Mouse (Mus musculus): ENCODE results near the gene Tmub2. TPM values are rescaled to one million over a fixed set of nuclear protein-coding genes. Genes with fewer than 3 reads are reported as not detected.

The Tmub2 gene
- total and polyA plus RNA-seq, 3 experiments: 27.0 to 32.9 (median 31.0) TPM

- H3K9ac ChIP-seq (ENCODE audit: insufficient read depth, low read depth): peak overlapping the region; percentile 27; the same call in 1 of the 2 replicates
- H3K79me2 ChIP-seq (replicated peaks; ENCODE audit: control insufficient read depth, extremely low read depth, insufficient read depth, poor library complexity, severe bottlenecking): peaks cover 2% of the 10 kb centered on the region
- no peaks in the 10 kb centered on the region for H3K27me3 ChIP-seq (replicated peaks)
- peak; percentile 99 for DNase-seq (ENCODE audit: extremely low read depth)
- dilution Hi-C loops (cut with MboI; ENCODE audit: extremely low pct_ligation_motif_present, extremely low pct_unique_long_range_greater_than_20kb, low sequenced_read_pairs): loop anchor here (25.0 kb wide), 1 partner anchor 103 kb away; the partner anchor contains the start of gene Slc25a39
- H3K4me3 ChIP-seq (replicated peaks in 1 of 3; ENCODE audit: low read depth in 2 of 3, low read length in 2 of 3, poor library complexity in 1 of 3): peak overlapping the region; percentile 45 to 62 (median 59)
- in situ Hi-C loops (cut with MboI; ENCODE audit: low pct_ligation_motif_present, low pct_unique_long_range_greater_than_20kb, low sequenced_read_pairs): no loop called here
- TF ChIP-seq ZC3H11A (IDR thresholded peaks at IDR 0.05; ENCODE audit: low read depth, low read length): peak; percentile 81
- peak; percentile 92 for TF ChIP-seq POLR2A (IDR thresholded peaks at IDR 0.05; ENCODE audit: low read depth, low read length)
- TF ChIP-seq IRF4 (IDR thresholded peaks at IDR 0.05; ENCODE audit: low read depth, low read length): peak; percentile 57; the same call in 1 of the 2 replicates
- TF ChIP-seq PAX5 (IDR thresholded peaks at IDR 0.05; ENCODE audit: low read length): no peak
- TF ChIP-seq MYC (IDR thresholded peaks at IDR 0.05; ENCODE audit: low read depth, low read length): peak; percentile 95
- no peak; the same call in none of the 2 replicates for TF ChIP-seq RAD21 (IDR thresholded peaks at IDR 0.05; ENCODE audit: low read depth, low read length)
- TF ChIP-seq TBP (conservative IDR thresholded peaks at IDR 0.05; ENCODE audit: low read depth, low read length): 0 out of 2 replicates have a peak, but pooled peaks have one; percentile 44
- 0 out of 2 replicates have a peak, but pooled peaks have one; percentile 38 for TF ChIP-seq KAT2A (IDR thresholded peaks at IDR 0.05; ENCODE audit: insufficient replicate concordance, low read length)
- peak; percentile 95 for TF ChIP-seq ELF1 (IDR thresholded peaks at IDR 0.05; ENCODE audit: low read depth, low read length)
- peak; percentile 41; the same call in 1 of the 2 replicates for TF ChIP-seq ETS1 (conservative IDR thresholded peaks at IDR 0.05; ENCODE audit: low read depth, low read length)
- TF ChIP-seq POLR2AphosphoS2 (IDR thresholded peaks at IDR 0.05; ENCODE audit: low read depth, low read length): peak; percentile 86; the same call in 1 of the 2 replicates
- TF ChIP-seq SMC3 (IDR thresholded peaks at IDR 0.05; ENCODE audit: low read depth, low read length): peak; percentile 96
- peak; percentile 59 for TF ChIP-seq ZNF384 (IDR thresholded peaks at IDR 0.05; ENCODE audit: low read depth, low read length)
- peak; percentile 96 for TF ChIP-seq SIN3A (IDR thresholded peaks at IDR 0.05; ENCODE audit: low read length)
- peak; percentile 70 to 99 for TF ChIP-seq CTCF (conservative IDR thresholded peaks at IDR 0.05 in 1 of 2, IDR thresholded peaks at IDR 0.05 in 1 of 2; ENCODE audit: low read depth in 2 of 2, low read length in 2 of 2)
- peak; percentile 77 for TF ChIP-seq TCF12 (IDR thresholded peaks at IDR 0.05; ENCODE audit: low read depth, low read length)
- TF ChIP-seq EP300 (IDR thresholded peaks at IDR 0.05; ENCODE audit: low read length): no peak
- TF ChIP-seq ZMIZ1 (IDR thresholded peaks at IDR 0.05; ENCODE audit: low read depth, low read length): no peak
- peak; percentile 74 for TF ChIP-seq HCFC1 (IDR thresholded peaks at IDR 0.05; ENCODE audit: low read depth, low read length)
- TF ChIP-seq MXI1 (IDR thresholded peaks at IDR 0.05; ENCODE audit: low read depth, low read length): peak; percentile 99
- TF ChIP-seq UBTF (IDR thresholded peaks at IDR 0.05; ENCODE audit: low read depth, low read length): 0 out of 2 replicates have a peak, but pooled peaks have one; percentile 21
- peak; percentile 63 for TF ChIP-seq NELFE (IDR thresholded peaks at IDR 0.05; ENCODE audit: low read depth, low read length)
- TF ChIP-seq MAZ (IDR thresholded peaks at IDR 0.05; ENCODE audit: low read depth, low read length): no peak; the same call in 1 of the 2 replicates
- TF ChIP-seq MAFK (IDR thresholded peaks at IDR 0.05; ENCODE audit: insufficient replicate concordance, low read length): no peak
- peak; percentile 62 for TF ChIP-seq NRF1 (IDR thresholded peaks at IDR 0.05; ENCODE audit: low read depth, low read length)
- peak; percentile 15; the same call in 1 of the 2 replicates for TF ChIP-seq BHLHE40 (IDR thresholded peaks at IDR 0.05; ENCODE audit: low read depth, low read length)
- peak; percentile 87 for TF ChIP-seq MAX (IDR thresholded peaks at IDR 0.05; ENCODE audit: low read length)
- H3K9me3 ChIP-seq (replicated peaks; ENCODE audit: low read length): no peaks in the 10 kb centered on the region
- H3K4me2 ChIP-seq (ENCODE audit: insufficient read depth, low read depth, poor library complexity, severe bottlenecking): peak overlapping the region; percentile 71
- H3K4me1 ChIP-seq (ENCODE audit: control insufficient read depth in 1 of 2, insufficient read depth in 2 of 2): peaks cover 18 to 50% of the 10 kb centered on the region in 2 experiments
- peak overlapping the region; percentile 53 for H3K27ac ChIP-seq (ENCODE audit: insufficient read depth, low read depth)
- peaks cover 69 to 92% of the 10 kb centered on the region in 2 experiments for H3K36me3 ChIP-seq (replicated peaks in 1 of 2; ENCODE audit: control insufficient read depth in 1 of 2, insufficient read depth in 1 of 2, low read length in 1 of 2)
Measured at GRCm38 (mm10) chr11:102308979-102309378, 24.2 kb downstream of the Tmub2 start.

All from CH12.LX (cell line).